Mouse (Mus musculus) retina, adult 2 months (tissue): ENCODE measurements at regions not wholly inside any gene's neighbourhood (a gene's known extent, or its start where the extent isn't known, plus 50 kb on each side); places are given as distances from the start of the nearest gene placed in this dataset.

Experiments
- DNase-seq: peaks from one replicate; pipeline ENCODE4 v3.0.0-alpha.2; 2012; ENCODE audit warnings: low read depth, low spot score

DNA sequence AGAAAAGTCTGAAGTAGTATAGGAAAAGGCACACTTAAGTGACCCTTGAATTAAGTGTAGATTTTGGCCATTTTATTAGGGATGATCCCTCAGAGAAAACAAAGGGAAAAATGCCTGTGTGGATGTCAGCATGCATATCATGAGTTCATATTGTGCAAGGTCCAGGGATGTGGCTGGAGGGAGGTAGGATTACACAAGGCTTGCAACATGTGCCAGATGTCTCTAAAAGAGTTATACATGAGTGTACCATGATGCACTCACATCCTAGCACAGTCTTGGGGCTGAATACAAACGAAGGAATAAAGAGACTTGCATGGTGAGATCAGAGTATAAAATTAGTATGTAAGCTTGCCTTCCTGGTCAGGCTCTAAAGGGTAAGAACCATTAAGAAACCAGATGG lies 233.7 kb upstream of the Ldb2 start:
- DNase-seq = no peak

GRCm38 (mm10) chr5:45027876-45028275 lies 228.4 kb upstream of the Ldb2 start:
- DNase-seq = no peak

DNA sequence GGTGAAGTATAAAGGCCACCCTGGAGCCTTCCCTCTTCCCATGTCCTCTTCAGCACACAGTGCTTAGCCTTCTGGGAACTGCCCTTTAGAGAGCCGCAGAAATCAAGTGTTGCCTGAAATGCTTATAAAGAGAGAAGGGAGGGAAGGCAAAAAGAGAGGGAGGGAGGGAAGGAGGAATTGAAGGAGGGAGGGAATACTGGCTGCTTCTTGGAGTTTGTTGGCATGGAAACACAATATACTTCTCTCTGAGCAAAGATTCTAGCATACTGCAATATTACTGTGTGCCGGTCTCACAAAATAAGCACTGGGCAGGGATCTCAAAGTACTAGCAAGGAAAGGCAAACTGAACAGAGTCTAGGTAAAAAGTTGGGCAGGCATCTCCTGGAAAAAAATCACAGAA lies 225.9 kb upstream of the Ldb2 start:
- no peak for DNase-seq

DNA sequence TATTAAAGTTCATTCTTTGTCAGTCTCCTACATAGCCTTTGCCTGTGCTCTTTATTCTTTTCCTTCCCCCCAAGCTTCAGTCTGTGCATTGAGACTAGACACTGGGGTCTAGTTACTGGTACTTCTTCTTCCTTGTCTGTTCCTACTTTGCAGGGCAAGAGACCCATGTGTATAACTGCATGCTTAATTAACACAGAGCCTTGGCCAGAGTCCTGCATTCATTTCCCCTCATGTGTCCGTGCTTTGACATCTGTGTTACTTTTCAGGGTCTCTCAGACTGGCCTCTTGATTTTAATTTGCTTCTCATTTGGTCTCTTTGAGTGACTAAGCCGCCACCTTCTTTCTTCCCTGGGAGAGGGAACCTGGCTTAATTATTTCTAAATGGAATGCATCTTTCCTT lies 208.4 kb upstream of the Ldb2 start:
- no peak for DNase-seq

GRCm38 (mm10) chr5:45000996-45001395 lies 201.5 kb upstream of the Ldb2 start:
- no peak for DNase-seq

DNA sequence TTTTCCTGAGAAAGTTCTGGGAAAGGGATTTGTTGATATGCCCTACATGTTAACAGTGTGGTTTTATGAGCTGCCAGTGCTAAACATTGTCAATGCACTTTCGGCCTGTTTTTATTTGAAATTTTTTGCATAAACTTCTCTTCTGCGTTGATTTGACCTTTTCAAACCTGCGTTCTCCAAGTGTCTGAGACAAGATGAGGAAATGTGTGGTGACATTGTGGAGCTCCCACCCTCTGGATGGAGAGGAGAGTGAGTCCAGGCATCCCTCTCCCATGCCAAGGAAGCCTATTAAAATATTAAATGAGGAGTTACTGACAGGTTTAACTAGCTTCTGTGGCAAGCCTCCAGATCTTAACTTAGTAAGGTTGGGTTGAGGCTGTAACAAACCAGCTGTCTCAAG lies 199.6 kb upstream of the Ldb2 start:
- no peak for DNase-seq

DNA sequence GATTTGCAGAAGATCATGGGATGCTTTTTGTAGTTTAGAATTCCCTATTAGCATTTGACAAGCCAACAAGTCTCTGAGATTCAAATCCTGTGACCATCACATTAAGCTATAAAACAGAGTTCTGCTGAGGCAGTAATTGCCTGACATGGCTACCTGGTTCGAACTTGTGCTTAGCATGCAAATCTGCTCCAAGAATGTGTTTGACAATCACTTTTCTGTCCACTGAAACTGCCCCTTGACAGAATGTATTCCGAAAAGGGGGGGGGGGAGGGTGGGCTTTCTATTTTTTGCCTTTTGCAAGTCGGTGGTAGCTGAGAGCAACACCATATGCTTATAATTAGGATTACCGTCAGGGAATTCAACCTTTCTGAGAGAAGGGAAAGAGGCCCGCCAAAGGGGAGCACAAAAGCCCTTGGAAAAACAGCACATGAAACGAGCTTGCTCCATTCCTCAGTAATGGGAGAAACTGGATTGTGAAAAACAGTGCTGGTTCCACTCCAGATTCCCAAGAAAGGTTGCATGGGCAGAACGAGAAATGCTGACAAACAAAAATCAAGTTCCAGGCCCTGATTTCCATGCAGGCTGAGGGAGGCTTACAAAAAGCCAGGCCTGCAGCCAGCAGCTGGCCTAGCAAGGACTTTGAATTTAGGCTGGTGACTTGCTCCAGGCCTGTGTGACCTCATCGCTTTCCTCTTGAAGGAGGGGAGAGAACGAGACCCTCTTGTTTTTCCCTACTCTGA lies 176.1 kb upstream of the Ldb2 start:
- no peak for DNase-seq

DNA sequence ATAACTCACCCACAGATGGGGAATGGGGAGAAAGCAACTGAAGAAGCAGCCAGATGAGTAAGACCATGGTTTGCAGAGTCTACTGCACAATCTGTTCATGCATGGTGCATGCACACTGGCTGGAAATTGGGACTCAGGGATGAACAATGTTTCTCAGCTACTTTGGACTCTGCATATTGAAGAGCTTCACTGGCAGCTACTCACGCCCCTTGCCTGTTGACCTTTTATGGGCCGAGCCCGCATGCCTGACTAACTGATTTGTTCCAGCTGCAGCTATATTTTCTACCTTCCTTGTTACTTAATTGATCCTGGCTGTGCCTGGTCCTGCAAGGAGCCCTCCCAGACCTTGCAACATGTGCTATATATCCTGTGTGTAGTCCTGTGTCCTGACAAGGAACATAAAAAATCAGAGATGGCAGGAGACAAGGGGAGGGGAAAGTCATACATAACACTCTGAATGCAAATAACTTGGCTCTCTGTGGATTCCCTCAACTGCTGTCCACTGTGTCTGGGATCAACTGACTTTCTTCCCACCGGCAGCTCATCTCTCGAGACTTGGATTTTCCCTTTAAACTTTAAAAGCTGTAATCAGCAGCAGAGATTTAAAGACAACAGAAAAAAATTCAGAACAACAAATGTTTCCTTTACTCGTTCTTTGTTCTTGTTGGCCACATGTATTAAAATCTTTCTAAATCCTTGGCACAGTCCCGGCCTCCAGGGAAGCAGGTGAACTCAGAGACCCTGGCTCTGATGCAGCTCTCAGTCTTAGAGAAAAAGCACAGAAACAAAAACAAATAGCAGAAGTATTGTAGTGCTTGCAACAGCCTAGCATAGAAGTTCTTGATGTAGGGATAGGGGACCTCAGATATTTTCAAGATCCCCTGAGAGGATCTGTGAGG lies 143.8 kb upstream of the Ldb2 start:
- DNase-seq = no peak

GRCm38 (mm10) chr5:44942575-44942974 lies 143.1 kb upstream of the Ldb2 start:
- no peak for DNase-seq

GRCm38 (mm10) chr5:44925476-44925875 lies 126.0 kb upstream of the Ldb2 start:
- no peak for DNase-seq

DNA sequence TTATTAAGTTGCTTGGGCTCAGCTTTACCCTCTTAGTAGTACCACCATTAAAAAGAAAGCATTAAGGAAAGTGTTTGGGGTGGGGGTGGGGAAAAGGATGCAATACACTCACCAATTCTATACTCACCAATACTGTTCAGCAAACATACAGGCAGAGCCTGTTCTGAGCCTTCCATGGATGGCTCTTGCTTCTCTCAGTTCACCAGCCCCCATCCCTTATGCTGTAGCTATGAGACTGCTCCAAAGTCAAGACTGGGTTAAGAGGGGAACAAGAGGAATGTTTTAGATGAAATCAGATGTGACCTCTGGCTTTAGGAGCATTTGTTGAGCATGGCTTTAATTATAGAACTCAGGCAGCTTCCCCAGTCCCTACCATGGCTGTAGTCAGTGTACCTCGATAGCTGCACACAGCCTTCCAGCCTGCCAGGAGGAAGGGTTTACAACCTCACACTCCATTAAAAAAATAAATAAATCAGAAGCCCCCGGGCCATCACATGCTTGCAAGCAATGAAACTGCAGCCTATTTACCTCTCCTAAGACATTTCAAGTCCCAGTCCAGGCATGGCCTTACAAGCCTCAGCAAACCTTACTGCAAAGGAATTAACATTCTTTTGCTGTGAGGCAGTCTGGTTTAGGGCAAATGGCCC lies 122.8 kb upstream of the Ldb2 start:
- DNase-seq = no peak

DNA sequence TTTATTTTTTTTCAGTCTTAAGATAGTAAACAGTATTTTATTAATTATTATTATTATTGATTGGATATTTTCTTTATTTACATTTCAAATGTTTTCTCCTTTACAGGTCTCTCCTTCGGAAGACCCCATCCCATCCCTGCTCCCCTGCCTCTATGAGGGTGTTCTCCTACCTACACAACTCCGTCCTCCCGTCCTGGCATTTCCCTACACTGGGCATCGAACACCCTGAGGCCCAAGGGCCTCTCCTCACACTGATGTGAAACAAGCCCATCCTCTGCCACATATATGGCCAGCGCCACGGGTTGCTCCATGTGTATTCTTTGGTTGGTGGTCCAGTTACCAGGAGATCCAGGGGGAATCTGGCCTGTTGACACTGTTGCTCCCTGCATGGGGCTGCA lies 118.3 kb upstream of the Ldb2 start:
- DNase-seq = no peak

DNA sequence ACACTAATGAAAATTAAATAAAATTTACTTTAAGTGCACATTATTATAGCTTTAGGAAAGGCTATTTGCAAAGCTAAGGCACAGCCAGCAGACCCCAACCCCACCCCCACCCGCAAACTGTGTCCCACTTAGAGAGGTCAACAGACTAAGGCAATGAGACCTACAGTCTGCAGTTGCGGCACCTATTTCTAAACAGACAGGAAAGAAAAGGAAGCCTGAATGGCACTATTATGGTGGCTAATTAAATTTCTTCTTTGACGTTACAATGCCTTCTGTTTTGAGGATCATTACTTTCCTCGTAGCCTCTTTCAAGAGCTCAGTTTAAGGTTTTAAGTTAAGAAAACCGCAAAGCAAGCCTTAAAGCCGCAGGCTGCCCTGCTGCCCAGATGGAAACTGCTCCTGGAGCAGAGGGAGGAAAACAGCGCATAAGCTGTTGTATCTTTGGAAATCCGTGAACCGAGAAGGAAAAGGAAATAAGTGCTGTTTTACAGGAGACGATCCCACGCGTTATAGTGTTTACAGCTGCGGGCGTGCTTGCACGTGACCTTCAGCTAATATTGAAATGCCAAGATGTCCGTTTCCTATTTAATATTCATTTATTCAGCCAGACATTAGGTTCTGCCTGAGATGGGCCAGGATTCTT lies 117.8 kb upstream of the Ldb2 start:
- no peak for DNase-seq

- no peak for DNase-seq
Measured at GRCm38 (mm10) chr5:44902541-44902940, 103.1 kb upstream of the Ldb2 start.

- DNase-seq = no peak
Measured at GRCm38 (mm10) chr5:44886566-44887070, 87.1 kb upstream of the Ldb2 start.

GRCm38 (mm10) chr5:44876946-44877345 lies 77.5 kb upstream of the Ldb2 start:
- no peak for DNase-seq

DNA sequence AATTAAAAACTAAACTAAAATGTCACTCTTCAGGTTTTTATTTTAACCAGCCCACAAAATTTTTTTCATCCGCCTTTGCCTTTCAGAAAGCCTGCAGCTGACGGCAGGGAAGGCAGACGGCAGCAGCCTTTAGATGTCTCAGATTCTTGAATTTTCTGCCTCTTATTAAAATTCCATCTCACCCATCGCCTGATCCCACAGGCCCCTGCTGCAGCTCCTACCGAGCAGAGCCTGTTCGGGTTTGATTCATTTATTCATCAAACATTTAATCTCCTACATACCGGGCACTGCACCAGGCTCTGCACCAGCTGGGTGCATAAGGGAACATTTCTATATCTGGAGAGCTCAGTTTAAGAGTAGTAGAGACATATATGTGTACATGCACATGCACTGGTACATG lies 72.8 kb upstream of the Ldb2 start:
- no peak for DNase-seq

GRCm38 (mm10) chr5:44863887-44864286 lies 64.4 kb upstream of the Ldb2 start:
- no peak for DNase-seq

DNA sequence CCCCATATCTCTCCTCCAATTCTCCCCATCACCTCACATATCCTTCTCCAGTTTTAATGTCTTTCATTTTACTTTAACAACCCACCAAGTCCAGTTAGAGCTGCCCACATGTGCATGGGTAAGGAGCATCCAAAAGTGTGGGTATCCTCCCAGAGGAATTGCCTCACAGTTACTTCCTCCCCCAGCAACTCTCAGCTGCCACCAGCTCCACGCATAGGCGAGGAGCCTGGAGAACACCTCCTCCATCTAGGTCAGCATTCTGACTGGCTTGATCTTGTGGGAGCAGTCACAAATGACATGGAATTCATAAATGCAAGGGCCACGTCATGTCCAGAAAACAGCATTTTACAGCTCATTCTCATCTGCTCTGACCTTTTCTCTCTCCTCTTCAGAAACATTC lies 63.9 kb upstream of the Ldb2 start:
- DNase-seq = no peak

GRCm38 (mm10) chr5:44854189-44854588 lies 54.7 kb upstream of the Ldb2 start:
- DNase-seq = no peak
